Mouse (Mus musculus) E14TG2a.4 (cell line): ENCODE results near the gene Sesn1.

Source experiments
- CTCF ChIP-seq: conservative IDR thresholded peaks from 2 replicates; pipeline ENCODE4 v1.5.1; 2014; ENCODE audit warnings: low read length
- NANOG ChIP-seq: IDR thresholded peaks from 2 replicates; pipeline ENCODE4 v1.6.1; 2014; ENCODE audit warnings: borderline replicate concordance, low read length, mixed read lengths
- POU5F1 ChIP-seq: IDR thresholded peaks from 2 replicates; pipeline ENCODE4 v1.6.1; 2014; ENCODE audit warnings: low read length, borderline replicate concordance

DNA sequence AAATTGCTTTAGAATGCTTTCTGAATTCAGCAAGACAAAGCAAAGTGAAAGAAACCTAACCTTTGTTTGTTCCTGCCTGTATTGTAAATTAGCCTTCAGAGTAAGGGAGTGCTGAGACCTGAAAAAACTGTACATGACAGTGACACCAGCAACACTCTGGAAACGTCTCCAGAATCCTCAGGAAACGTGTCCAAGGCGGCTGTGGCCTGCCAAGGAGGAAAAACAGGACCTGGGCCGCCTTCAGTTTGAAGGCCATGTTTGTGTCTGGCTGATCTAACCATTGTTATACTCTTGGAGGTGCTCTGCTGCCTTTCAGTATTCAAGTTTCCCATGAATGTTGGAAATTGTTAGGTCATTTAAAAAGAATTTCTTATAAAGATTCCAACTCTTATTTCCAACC lies 70.5 kb downstream of the Sesn1 start:
- TF ChIP-seq POU5F1, result no peak
- TF ChIP-seq CTCF, result no peak
- no peak for TF ChIP-seq NANOG
